Mouse (Mus musculus) NIH3T3 (cell line): Measurements from ENCODE around the gene Lrp1.
A peak's percentile ranks its signal among the peaks of the same experiment; 100 is the strongest.

Experiments used
- DNase-seq: peaks from one replicate; pipeline ENCODE4 v3.0.0-alpha.2; 2012; ENCODE audit warnings: low read depth

Gene Lrp1

DNA sequence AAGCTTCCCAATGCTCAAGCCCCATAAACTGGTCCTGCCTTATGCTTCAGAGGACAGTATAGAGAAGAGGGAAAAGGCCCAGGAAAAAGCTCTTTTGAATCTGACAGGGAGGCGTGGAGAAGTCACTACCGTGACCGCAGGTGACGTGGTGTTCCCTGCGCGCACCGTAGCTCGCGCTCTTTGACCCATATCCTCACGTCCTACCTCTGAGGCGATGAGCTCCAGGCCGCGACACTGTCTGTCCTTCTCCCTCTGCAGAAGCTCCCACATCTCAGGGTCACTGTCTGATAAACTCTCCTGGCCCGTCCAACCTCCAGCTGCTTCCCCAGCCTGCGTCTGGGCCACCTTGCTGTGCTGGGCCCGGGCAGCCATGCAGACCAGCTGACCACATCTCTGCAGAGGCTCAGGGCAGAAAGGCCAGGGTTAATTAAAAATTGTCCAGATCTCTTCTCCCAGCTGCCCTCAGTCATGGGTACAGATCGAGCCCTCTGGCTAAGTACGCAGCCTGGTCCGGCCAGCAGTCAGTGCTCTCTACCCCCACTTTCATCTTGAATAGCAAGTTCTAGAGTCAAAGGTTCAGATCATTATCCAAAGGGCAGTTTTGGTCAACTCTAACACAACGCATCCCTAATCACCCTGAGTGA, 100.1 kb downstream of the Lrp1 start:
- DNase-seq: no peak

DNA sequence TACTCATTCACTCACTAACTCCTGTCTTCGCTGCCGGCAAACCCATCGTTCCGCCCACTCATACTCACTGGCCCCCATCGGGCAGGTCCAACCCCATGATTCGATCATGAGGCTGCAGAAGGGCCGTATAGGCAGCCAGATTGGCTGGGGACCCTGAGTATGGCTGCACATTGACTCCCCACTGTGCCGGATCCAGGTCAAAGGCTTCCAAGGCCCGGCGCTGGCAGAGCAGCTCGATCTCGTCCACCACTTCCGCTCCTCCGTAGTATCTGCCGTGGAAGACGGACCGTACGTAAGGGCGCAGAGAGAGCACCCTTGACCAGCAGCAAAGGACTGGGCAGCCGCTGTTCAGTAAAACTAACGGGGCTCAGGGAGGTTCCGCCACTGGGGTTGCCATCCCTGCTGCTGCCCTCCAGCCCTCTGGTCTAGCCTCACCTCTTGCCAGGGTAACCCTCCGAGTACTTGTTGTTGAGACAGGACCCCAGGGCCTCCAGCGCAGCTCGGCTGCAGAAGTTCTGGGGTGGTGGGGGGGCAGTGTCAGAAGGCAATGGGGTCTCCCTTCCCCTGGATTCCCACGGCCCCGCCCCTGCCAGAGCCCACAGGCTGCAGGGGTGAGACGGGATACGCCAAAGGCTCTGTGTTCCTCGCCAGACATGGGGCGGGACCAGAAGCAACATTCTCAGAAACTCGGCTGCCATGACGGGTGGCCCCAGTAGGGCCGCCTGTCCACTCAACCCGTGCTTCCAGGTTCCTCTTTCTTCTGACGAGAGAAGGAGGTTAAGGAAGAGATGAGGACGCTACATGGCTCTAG, 100.8 kb downstream of the Lrp1 start:
- DNase-seq: no peak

DNA sequence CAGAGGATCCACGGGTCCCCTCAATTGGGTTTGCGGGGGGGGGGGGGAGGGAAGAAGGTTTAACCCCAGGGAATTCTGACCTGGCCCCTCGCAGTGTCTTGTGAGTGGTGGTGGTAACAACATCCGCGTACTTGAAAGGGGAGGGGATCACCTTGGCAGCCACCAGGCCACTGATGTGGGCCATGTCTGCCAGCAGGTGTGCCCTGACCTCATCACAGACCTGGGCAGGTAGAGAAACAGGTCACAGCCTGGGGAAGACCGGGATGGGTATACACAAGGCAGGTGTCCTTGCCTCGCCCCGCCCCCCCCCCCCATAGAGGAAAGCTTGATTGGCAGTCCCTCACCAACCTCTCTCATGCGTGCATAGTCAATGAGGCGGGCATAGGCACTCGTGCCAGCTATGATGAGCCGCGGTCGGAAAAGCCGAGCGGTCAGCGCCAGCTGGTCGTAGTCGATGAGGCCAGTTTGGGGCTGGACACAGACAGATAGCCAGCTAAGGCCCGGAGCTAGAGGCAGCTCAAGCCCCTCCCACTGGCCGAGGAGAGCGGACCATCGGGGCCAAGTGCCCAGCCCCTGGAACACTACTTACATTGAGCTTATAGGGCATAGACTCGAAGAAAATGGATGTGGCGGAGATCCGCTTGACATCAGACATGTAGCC, 101.8 kb downstream of the Lrp1 start:
- no peak for DNase-seq

DNA sequence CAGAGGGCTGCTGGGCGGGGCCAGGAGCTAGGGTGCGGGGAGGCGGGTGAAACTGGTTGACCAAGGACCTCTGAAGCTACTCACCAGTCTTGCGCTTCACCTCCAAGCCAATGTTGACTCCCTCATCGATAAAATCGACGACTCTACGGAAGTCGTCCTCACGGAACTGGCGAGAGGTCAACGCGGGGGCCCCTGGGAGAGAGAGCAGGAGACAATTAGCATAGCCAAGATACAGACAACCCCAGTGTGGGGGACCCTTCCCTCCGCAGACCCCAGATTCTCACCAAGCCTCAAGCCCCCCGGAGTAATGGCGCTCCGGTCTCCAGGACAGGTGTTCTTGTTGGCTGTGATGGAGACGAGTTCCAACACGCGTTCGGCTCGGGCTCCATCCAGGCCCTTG, 103.0 kb downstream of the Lrp1 start:
- DNase-seq: no peak

DNA sequence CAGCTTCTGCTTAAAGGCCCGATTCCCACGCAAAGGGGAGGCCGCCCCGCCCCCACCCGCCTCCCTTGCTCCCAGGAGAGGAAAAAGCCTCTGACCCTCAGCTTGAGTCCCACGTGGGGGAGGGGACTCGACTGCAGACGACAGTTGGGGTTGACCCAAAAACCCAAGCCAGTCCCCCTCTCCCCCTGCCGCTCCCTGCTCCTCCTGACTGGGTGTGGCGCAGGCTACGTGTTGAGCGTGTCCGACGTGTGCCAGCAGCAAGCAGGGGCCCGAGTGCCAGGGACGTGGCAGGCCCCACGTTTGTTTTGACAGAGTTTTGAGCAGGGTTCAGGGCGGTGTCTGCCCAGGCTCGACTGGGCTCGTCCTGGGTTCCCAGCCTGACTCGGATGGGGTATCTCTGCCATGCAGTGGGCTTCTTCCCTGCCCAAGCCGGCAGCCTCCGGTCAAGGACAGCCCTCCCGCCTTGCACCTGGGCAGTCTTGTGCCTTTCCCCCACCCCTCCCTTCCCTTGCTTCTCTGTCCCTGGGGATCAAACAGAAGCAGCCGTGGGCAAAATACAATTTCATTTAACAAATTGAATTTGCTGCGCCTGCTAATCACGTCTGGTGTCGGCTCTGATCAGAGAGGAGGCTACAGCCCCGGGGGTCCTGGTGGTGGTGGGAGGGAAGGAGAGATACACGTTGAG, 104.2 kb downstream of the Lrp1 start:
- DNase-seq: no peak

DNA sequence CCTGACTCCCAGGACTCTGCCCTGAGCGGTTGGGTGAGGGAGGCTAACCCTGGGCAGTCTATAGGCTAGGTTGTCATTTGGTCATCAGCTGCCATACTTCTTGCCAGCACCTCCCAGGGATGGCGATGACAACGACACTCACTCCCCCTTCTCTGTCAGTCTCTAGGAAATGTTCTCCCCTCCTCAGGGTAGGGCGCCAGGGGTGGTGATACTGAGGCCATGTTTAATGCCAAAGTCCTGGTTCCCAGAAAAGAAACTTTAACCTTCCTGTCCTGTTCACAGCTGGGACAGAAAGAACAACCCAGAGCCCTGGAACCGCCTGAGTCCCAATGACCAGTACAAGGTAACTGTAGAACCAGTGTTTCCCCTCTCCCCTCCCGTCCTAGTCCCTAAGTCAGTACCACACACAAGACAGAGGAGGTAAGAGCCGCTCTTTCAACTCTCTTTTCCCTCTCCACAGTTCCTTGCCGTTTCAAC, 104.9 kb downstream of the Lrp1 start:
- no peak for DNase-seq

DNA sequence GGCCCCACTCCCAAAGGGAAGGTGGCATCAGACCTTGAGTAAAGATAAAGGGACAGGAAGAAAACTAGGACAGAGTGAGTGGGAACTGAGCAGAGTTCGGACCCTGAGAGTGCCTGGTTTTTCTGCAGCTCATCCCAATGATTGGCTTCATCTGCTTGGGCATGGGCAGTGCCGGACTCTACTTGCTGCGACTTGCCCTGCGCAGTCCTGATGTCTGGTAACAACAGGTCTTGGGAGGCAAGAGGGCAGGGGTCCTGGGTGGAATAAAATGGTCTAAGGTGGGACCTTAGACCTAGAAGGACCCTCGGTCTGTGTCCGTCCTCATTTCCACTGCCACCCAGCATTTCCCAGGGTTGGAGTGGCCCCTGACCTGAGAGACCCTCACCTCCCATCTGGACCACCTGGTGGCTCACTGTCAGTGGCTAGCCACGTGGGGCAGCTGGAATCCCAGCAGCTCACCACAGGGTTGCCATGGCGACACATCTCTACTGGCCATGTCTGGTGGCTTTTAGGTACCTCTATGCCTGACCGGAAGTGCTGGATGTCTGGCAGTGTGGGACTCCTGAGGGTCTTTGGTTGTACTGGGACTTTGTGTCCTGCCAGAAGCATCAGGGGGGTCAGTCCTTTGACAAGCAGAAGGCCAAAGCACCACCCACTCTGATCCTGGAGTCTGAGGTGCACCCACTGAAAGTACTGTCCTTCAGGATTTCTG, 105.5 kb downstream of the Lrp1 start:
- DNase-seq: no peak

DNA sequence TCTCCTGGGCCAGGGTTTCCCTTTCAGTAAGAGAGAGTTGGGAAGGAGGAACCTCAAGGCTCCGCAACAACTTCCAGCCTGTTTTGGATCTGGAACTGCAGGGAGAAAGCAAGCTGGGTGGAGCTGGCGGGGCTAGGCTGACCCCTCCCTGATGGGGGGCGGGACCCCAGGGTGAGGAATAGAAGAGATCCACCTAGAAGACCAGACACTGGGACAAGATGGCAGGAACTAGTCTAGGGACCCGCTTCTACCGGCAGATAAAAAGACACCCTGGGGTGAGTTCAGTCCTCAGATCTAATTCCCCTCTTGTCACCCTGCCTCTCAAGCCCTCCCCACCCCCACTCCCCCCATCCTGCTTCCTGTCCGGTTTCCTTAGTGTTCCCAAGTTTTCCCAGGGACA, 106.2 kb downstream of the Lrp1 start, which contains the start of gene Ndufa4l2:
Gene Ndufa4l2, plus strand, starts transcription at position 204 of the 400 bp plus-strand sequence.
- DNase-seq: no peak

DNA sequence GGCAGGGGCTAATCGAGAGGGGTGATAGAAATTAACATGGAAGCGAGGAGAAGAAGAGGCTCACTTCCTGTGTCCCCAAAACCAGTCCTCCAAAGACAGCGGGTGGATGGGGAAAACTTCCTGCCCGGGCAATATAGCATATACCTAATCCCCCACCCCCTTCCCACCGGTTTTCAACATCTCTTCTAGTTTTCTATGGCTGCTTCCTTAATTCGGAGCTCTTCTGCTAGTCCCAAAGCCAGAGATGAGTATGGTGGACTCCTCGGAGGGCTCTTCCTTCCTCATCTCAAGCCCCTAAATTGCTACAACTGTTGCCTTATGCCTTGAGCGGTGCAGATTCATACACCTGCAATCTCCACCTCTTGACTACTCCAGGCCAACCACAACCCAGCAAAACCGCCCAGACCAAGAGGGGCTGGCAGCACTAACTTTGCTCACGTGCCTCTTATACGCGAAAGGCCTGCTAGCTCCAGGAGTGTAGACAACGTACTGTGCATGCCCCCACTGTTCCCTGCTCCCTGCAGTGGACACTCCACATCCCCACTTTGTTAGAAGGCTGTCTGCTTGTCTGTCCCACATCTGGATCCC, 106.7 kb downstream of the Lrp1 start:
- DNase-seq: no peak

DNA sequence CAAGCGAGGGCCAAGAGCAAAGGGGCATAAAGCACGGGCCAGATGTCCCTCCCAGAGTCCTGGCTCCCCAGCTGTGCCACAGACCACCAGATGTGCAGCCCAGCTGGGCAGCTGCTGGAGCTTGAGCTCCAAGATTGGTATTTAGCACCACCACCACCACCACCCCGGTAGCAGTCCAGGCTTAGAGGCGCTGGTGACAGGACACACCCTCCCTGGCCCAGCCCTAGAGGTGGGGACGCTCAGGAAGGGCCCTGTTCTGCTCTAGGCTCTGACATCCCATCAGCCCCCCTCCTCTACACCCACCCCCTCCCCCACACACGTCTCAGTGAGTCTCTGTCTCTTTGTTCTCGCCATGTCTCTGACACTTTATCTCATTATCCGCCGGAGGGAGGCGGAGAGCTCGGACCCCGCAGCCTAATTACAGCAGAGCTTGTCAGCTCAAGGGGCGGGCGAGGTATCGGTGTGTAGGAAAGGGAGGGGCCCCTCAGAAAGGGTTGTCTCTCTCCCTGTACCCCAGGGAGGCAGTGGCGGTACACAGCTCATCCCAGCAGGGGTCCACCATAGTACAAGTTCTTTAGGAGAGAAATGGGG, 107.4 kb downstream of the Lrp1 start:
- DNase-seq: peak; percentile 26

DNA sequence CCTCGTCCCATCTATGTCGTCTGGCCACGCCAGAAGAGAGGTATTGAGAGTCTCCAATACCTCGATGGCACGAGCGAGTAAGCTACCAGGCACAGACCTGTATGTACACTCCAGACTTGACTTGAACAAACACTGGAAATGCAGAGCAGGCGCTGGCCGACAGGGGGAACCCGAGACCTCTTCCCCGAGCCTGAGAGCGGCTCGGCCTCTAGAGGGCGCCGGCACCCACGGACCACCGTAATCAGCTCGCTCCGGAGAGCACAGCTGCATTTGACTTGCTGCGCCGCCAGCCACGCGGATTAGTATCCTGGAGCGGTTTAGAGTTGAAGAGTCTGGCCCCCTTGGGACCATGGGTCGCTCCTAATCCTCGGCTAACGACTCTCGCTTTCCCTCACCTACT, 108.1 kb downstream of the Lrp1 start:
- peak; percentile 97 for DNase-seq

DNA sequence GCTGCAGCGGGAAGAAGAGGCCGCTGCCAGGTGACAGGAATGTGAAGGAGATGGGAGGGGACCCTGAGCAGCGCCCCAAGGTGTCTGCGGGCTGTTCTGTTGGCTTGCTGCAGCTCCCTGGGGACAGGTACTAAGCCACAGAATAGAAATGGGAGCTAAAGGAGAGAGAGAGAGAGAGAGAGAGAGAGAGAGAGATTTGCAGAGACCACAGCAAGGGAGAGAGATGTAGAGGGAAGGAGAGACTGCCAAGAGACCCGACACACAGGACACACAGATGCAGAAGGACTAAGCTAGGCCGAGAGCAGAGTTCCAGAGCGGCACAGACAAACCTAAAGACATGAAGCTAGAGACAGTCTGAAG, 108.7 kb downstream of the Lrp1 start:
- DNase-seq: no peak

DNA sequence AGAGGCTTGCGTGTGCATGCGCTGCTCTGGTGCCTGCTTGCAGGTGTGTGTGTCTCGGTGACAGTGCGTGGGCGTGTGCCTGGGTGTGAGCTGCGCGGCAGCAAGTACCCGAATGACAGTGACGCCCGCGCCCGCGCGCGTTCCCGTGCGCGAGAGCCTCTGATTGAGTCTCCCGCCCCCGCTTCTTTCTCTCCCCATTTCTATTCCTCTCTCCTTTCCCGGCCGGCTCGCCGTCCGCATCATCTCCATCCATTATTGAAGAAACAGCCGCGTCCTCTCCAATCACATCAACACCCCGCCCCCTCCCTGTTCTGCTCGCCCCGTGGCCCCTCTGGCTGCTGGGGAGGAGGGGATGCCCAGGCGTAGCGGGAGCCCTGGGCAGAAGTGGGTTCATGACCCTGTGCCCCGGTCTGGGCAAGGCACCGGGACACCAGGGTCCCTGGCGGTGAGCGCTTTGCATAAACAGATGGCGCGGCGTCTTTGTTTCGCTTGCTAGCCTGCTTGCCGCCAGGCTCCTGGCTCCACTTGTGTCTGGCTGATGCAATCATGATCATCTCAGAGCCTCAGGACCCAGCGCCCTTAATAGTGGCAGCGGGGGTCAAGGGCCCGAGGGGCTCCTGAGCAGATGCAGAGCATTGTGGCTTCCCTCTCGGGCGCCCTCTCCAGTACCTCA, 109.2 kb downstream of the Lrp1 start:
- peak; percentile 67 for DNase-seq

DNA sequence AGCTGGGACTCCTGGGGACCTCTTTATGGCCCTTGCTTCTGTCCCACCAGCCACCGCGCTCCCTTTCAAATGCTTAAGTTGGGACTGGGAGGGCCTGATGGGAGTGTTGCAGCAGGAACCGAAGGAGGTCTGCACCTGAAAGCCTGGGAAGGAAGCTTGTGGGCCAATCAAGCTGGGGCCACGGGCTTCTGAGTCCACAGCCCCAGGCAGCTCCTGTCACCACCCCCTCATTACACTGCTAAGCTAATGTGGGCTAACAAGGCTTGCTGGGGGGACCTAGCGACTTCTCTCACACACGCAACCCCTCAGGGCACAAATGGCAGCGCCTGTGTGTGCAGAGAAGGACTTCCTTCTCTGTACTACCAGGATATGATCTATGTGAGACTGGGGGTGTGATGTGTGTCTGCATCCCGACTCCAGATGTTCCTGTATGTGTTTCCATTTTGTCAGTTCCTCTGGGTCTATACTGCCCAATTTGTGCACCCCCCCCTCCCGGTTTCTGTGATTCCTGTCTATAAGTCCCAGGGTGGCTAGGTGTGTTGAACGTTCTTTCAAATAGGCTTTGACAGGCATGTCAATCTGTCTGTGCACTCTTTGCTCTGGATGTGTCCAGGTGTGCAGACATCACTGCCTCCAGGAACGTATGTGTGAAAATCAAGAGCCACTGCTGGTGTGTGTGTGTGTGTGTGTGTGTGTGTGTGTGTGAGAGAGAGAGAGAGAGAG, 109.9 kb downstream of the Lrp1 start:
- DNase-seq: no peak

DNA sequence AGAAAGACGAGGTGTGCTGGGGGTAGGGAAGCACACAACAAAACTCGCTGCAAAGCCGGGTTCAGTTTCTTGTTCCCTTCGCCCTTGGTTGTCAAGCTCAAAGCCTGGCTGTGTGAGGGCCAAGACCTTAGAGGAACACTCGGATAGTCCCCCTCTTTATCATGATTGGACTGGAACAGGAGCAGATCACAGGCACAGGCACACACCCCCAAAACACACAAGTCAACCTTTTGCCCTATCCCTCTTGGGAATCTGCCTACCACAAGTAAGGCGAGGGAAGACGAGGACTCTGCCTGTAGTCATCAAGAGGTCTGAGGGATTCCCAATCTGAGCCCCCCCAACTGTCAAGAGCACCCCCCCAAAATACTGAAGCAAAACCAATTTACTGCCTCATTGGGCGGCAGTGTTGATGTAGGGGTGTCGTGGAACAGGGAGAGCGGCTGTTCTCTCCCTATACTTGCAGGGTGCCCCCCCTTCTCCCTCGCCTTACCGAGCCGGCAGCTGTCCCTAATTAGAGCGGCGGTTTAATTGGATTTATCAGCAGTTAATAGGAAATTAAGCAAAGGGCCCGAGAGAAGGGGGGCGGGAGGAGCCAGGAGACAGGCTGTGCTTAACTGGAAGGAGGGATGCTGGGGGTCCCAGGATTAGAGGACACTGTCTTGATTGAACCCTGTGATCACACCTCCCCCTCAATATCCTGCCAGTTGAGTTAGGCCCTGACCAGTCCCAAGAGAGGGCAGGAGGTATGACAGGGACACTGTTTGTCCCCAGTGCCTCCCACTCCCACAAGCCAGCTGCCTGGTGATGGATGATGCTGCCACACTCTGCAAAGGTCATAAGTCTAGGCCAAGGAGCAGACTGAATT, 110.9 kb downstream of the Lrp1 start:
- DNase-seq: no peak

DNA sequence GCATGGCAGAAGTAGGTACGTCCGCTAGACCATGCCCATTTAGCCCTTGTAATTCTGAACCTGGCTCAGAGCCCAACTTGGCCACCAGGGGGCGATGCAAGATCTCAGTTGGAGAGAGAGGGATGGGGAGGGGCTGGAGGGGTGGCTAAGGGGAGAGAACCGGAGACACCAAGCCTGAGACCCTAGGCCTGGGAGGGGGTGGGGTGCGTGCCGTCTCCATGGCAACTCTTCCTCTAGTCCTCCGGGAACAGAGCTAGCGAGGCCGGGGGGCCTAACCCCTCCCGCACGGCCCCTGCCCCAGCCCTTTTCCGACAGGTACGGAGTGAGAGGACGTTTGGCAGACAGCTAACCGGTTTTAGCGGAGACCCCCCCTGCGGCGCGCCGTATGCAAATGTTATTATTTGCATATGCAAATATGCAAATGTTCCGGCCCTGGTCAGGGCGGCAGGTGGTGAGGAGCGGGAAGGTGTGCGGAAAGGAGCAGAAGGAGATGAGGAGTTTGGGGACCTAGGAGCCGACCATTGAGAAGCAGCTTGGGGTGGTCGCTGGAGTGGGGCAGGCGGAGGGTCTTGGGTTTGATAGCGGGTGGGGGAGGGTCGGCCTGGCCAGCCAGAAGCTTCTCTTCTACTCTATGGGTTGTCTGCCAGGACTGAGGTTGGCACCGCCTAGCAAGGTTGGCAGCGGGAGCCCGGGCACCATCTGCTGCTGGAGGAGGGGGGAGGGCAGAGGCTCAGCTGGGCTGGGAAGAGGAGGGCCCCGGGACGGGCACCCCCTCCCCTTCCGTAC, 111.7 kb downstream of the Lrp1 start:
- peak; percentile 79 for DNase-seq

DNA sequence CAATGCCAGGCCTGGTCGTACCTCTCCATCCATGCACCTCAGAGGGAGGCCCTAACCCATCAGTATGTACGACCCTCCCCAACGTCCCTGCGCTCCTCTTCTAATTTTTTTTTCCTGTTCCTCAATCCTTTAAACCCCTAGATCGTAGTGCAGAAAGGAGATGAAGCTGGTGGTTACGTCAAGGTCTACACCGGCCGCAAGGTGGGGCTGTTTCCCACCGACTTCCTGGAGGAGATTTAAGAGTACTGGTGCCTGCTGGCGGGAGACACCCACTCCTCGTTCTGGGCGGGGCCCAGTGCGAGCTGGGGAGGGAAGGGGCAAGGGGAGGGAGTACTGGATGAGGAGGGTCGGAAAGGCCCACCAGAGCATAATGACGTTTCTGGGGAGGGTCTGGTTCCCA, 112.7 kb downstream of the Lrp1 start:
- peak; percentile 49 for DNase-seq
